Mouse (Mus musculus) MN1 (cell line): Measurements from ENCODE around the gene Uggt2.

ENCODE experiments used
- DNase-seq: peaks from one replicate; pipeline ENCODE4 v3.0.0-alpha.2; 2016; ENCODE audit warnings: low spot score

Gene Uggt2

GRCm38 (mm10) chr14:119098851-119099569 lies at the start of gene Uggt2:
Uggt2 (minus strand) TSS chr14:119099430.
- DNase-seq = peak; percentile 86

GRCm38 (mm10) chr14:119139381-119139950 lies 40.2 kb upstream of the Uggt2 start:
- DNase-seq = no peak

GRCm38 (mm10) chr14:119138786-119139100 lies 39.5 kb upstream of the Uggt2 start:
- no peak for DNase-seq

GRCm38 (mm10) chr14:119137906-119138785 lies 38.9 kb upstream of the Uggt2 start, which contains the start of gene Hs6st3:
Hs6st3 (plus strand) TSS chr14:119138341.
- DNase-seq = peak; percentile 26

- DNase-seq = peak; percentile 87
Observed at GRCm38 (mm10) chr14:119137512-119137905, 38.3 kb upstream of the Uggt2 start.

GRCm38 (mm10) chr14:119127330-119127729 lies 28.1 kb upstream of the Uggt2 start:
- DNase-seq = no peak

- DNase-seq = no peak
Observed at GRCm38 (mm10) chr14:119125840-119126239, 26.6 kb upstream of the Uggt2 start.

- DNase-seq = no peak
Observed at GRCm38 (mm10) chr14:119124061-119124460, 24.8 kb upstream of the Uggt2 start.

- DNase-seq = no peak
Observed at GRCm38 (mm10) chr14:119123582-119123981, 24.4 kb upstream of the Uggt2 start.

GRCm38 (mm10) chr14:119112558-119112957 lies 13.3 kb upstream of the Uggt2 start:
- no peak for DNase-seq

GRCm38 (mm10) chr14:119109776-119110218 lies 10.6 kb upstream of the Uggt2 start:
- no peak for DNase-seq

- no peak for DNase-seq
Observed at GRCm38 (mm10) chr14:119108776-119109301, 9.6 kb upstream of the Uggt2 start.

GRCm38 (mm10) chr14:119107591-119107990 lies 8.4 kb upstream of the Uggt2 start:
- DNase-seq = no peak

GRCm38 (mm10) chr14:119099570-119099891 lies 301 bp upstream of the Uggt2 start:
- no peak for DNase-seq

GRCm38 (mm10) chr14:119061811-119062210 lies 37.4 kb downstream of the Uggt2 start:
- no peak for DNase-seq

GRCm38 (mm10) chr14:119060682-119061081 lies 38.5 kb downstream of the Uggt2 start:
- DNase-seq = no peak

GRCm38 (mm10) chr14:119057014-119057413 lies 42.2 kb downstream of the Uggt2 start:
- no peak for DNase-seq

GRCm38 (mm10) chr14:119052969-119053368 lies 46.3 kb downstream of the Uggt2 start:
- DNase-seq = no peak

GRCm38 (mm10) chr14:119052361-119052760 lies 46.9 kb downstream of the Uggt2 start:
- DNase-seq = no peak

- DNase-seq = peak; percentile 13
Observed at GRCm38 (mm10) chr14:119043765-119044164, 55.5 kb downstream of the Uggt2 start.

- DNase-seq = peak; percentile 10
Observed at GRCm38 (mm10) chr14:119040253-119040652, 59.0 kb downstream of the Uggt2 start.

- no peak for DNase-seq
Observed at GRCm38 (mm10) chr14:119037755-119038154, 61.5 kb downstream of the Uggt2 start.
